Mouse (Mus musculus) NIH3T3 (cell line): ENCODE measurements around the gene Chd1l.
A peak's percentile ranks its signal among the peaks of the same experiment; 100 is the strongest.

ENCODE experiments used
- DNase-seq: peaks from one replicate; pipeline ENCODE4 v3.0.0-alpha.2; 2012; ENCODE audit warnings: low read depth

The Chd1l gene

GRCm38 (mm10) chr3:97524835-97525234 is 85.2 kb downstream of the Chd1l start:
- DNase-seq = peak; percentile 30

DNA sequence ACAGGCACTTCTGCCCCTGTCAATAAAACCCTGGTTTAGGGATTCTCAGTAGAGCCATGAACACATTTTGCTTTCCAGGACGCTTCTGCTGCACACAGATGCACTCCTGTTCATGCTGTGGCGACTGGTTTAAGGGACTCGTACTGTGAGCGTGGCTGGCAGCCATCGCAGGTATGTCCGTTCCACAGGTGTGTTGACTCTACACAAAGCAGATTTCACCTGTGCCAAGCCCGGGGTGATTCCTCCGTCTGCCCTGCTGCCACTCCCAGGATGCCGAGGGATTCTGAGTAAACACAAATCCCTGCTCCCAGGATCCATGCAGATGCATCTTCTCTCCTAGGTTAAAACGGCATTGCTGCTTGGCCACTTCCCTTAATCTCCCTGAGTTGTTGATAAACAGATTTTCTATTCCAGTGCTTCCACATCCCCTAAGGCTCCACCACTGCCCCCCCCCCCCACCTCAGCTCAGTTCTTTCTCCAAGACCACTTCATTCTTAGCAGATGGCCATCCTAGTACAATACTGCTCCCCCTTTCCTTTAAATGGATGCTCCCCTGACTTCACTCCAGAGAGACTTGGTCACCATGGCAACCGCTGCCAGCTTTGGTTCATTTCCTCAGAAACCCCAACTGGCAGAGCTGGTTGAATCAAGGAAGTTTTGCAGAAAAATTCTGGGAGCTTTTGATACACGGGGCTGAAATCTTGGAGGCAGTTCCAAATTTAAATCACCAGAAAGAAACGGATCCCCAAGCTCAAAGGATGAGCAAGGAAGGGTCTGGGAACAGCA is 87.9 kb downstream of the Chd1l start:
- DNase-seq = no peak

GRCm38 (mm10) chr3:97519883-97520282 is 90.1 kb downstream of the Chd1l start:
- DNase-seq = no peak

GRCm38 (mm10) chr3:97512296-97512695 is 97.7 kb downstream of the Chd1l start:
- DNase-seq = no peak
